Mouse (Mus musculus) MEL (cell line): ENCODE results near the gene Stk39. TPM values are rescaled to one million over a fixed set of nuclear protein-coding genes. Genes with fewer than 3 reads are reported as not detected.

Experiments used
- DNase-seq: peaks from one replicate; pipeline ENCODE4 v3.0.0; 2011; ENCODE audit warnings: low read depth, low spot score
- H3K27ac ChIP-seq: 2 replicates; pipeline ENCODE4 v1.5.1; 2012; ENCODE audit warnings: low read depth, mild to moderate bottlenecking, control low read depth, low read length, moderate library complexity; ENCODE audit not compliant: control insufficient read depth
- H3K27me3 ChIP-seq, 2 experiments: fragments of 150-350 bp in 1 of 2; sonication (generic) in 1 of 2; 2 replicates each; pipeline ENCODE4 v1.6.1; 2012; ENCODE audit warnings: low read length in 2 of 2, mild to moderate bottlenecking in 2 of 2, improper control_type of control experiment in 1 of 2, moderate library complexity in 1 of 2; ENCODE audit not compliant: insufficient read depth in 2 of 2, control insufficient read depth in 1 of 2
- H3K36me3 ChIP-seq, 2 experiments: 2 replicates each; pipeline ENCODE4 v1.6.1; 2012 to 2014; ENCODE audit warnings: low read length in 2 of 2, improper control_type of control experiment in 1 of 2, inconsistent platforms in 1 of 2, mild to moderate bottlenecking in 1 of 2; ENCODE audit not compliant: insufficient read depth in 2 of 2, control insufficient read depth in 1 of 2
- H3K4me1 ChIP-seq, 2 experiments: fragments of 150-350 bp in 1 of 2; sonication (generic) in 1 of 2; 2 replicates each; pipeline ENCODE4 v1.6.1; 2012; ENCODE audit warnings: low read length in 2 of 2, improper control_type of control experiment in 1 of 2, mild to moderate bottlenecking in 1 of 2; ENCODE audit not compliant: insufficient read depth in 2 of 2, control insufficient read depth in 1 of 2
- H3K4me3 ChIP-seq, 2 experiments: fragments of 150-350 bp in 1 of 2; sonication (generic) in 1 of 2; 2 replicates each; pipeline ENCODE4 v1.5.1; 2012; ENCODE audit warnings: low read depth in 2 of 2, low read length in 2 of 2, mild to moderate bottlenecking in 2 of 2, moderate library complexity in 2 of 2, control low read depth in 1 of 2, improper control_type of control experiment in 1 of 2; ENCODE audit not compliant: control insufficient read depth in 1 of 2, insufficient read depth in 1 of 2
- H3K79me2 ChIP-seq: 2 replicates; pipeline ENCODE4 v1.6.1; 2012; ENCODE audit warnings: mild to moderate bottlenecking, low read length, moderate library complexity; ENCODE audit not compliant: control insufficient read depth, poor library complexity, insufficient read depth
- H3K9ac ChIP-seq: 2 replicates; pipeline ENCODE4 v1.6.1; 2012; ENCODE audit warnings: low read depth, mild to moderate bottlenecking, control low read depth, low read length, moderate library complexity; ENCODE audit not compliant: control insufficient read depth, poor library complexity, severe bottlenecking
- H3K9me3 ChIP-seq: fragments of 150-350 bp; sonication (generic); replicated peaks from 2 replicates; pipeline ENCODE4 v1.6.1; 2012; ENCODE audit warnings: mild to moderate bottlenecking, low read length, improper control_type of control experiment, moderate library complexity; ENCODE audit not compliant: insufficient read depth
- CHD1 ChIP-seq: IDR thresholded peaks from 2 replicates; pipeline ENCODE4 v1.6.1; 2012; ENCODE audit warnings: low read depth, mild to moderate bottlenecking, inconsistent platforms, low read length, improper control_type of control experiment
- CTCF ChIP-seq, 3 experiments: IDR thresholded peaks in 2 of 3; conservative IDR thresholded peaks in 1 of 3; 2 replicates each; pipeline ENCODE4 v1.5.1; 2011 to 2012; ENCODE audit warnings: low read length in 3 of 3, low read depth in 2 of 3, mild to moderate bottlenecking in 2 of 3, improper control_type of control experiment in 1 of 3, inconsistent platforms in 1 of 3, mixed read lengths in 1 of 3, moderate library complexity in 1 of 3; ENCODE audit not compliant: control insufficient read depth in 1 of 3, insufficient read depth in 1 of 3, poor library complexity in 1 of 3, severe bottlenecking in 1 of 3
- ELF1 ChIP-seq: IDR thresholded peaks from 2 replicates; pipeline ENCODE4 v1.6.1; 2014; ENCODE audit warnings: low read depth, mild to moderate bottlenecking, inconsistent platforms, low read length, improper control_type of control experiment, moderate library complexity
- EP300 ChIP-seq, 2 experiments: IDR thresholded peaks; 2 replicates each; pipeline ENCODE4 v1.6.1; 2011; ENCODE audit warnings: improper control_type of control experiment in 2 of 2, low read length in 2 of 2, low read depth in 1 of 2, mild to moderate bottlenecking in 1 of 2
- GABPA ChIP-seq: IDR thresholded peaks from 2 replicates; pipeline ENCODE4 v1.6.1; 2012; ENCODE audit warnings: low read depth, mild to moderate bottlenecking, inconsistent platforms, low read length, improper control_type of control experiment, moderate library complexity
- JUND ChIP-seq: IDR thresholded peaks from 2 replicates; pipeline ENCODE4 v1.6.1; 2011; ENCODE audit warnings: low read depth, mild to moderate bottlenecking, improper control_type of control experiment, low read length
- KAT2A ChIP-seq: conservative IDR thresholded peaks from 2 replicates; pipeline ENCODE4 v1.6.1; 2012; ENCODE audit warnings: low read depth, low read length, improper control_type of control experiment, inconsistent platforms
- MAFK ChIP-seq: IDR thresholded peaks from 2 replicates; pipeline ENCODE4 v1.6.1; 2011; ENCODE audit warnings: low read depth, mild to moderate bottlenecking, low read length, improper control_type of control experiment, borderline replicate concordance
- MAX ChIP-seq: IDR thresholded peaks from 2 replicates; pipeline ENCODE4 v1.6.1; 2011; ENCODE audit warnings: low read length, improper control_type of control experiment
- MEF2A ChIP-seq: IDR thresholded peaks from 2 replicates; pipeline ENCODE4 v1.6.1; 2014; ENCODE audit warnings: low read depth, mild to moderate bottlenecking, inconsistent platforms, low read length, improper control_type of control experiment; ENCODE audit not compliant: poor library complexity, insufficient replicate concordance, severe bottlenecking; ENCODE audit errors: extremely low read depth
- MXI1 ChIP-seq: IDR thresholded peaks from 2 replicates; pipeline ENCODE4 v1.6.1; 2011; ENCODE audit warnings: mild to moderate bottlenecking, low read depth, low read length, improper control_type of control experiment
- MYC ChIP-seq: IDR thresholded peaks from 2 replicates; pipeline ENCODE4 v1.6.1; 2011; ENCODE audit warnings: low read depth, mild to moderate bottlenecking, low read length, improper control_type of control experiment, moderate library complexity
- NELFE ChIP-seq: IDR thresholded peaks from 2 replicates; pipeline ENCODE4 v1.6.1; 2011; ENCODE audit warnings: low read depth, low read length, improper control_type of control experiment
- NRF1 ChIP-seq: IDR thresholded peaks from 2 replicates; pipeline ENCODE4 v1.6.1; 2014; ENCODE audit warnings: low read depth, mild to moderate bottlenecking, inconsistent platforms, low read length, improper control_type of control experiment, moderate library complexity; ENCODE audit not compliant: poor library complexity, insufficient read depth, severe bottlenecking
- RAD21 ChIP-seq: IDR thresholded peaks from 2 replicates; pipeline ENCODE4 v1.6.1; 2011; ENCODE audit warnings: mild to moderate bottlenecking, low read depth, low read length, improper control_type of control experiment
- SIN3A ChIP-seq: IDR thresholded peaks from 2 replicates; pipeline ENCODE4 v1.6.1; 2012; ENCODE audit warnings: low read length, improper control_type of control experiment, inconsistent platforms
- TAL1 ChIP-seq: IDR thresholded peaks from 2 replicates; pipeline ENCODE4 v1.6.1; 2012; ENCODE audit warnings: mild to moderate bottlenecking, inconsistent platforms, low read length, moderate library complexity, mixed read lengths
- TBP ChIP-seq: IDR thresholded peaks from 2 replicates; pipeline ENCODE4 v1.8.0; 2011; ENCODE audit warnings: low read depth, low read length, improper control_type of control experiment
- TCF12 ChIP-seq: IDR thresholded peaks from 2 replicates; pipeline ENCODE4 v1.6.1; 2014; ENCODE audit warnings: low read depth, mild to moderate bottlenecking, inconsistent platforms, low read length, improper control_type of control experiment, moderate library complexity
- UBTF ChIP-seq: IDR thresholded peaks from 2 replicates; pipeline ENCODE4 v1.6.1; 2012; ENCODE audit warnings: low read depth, mild to moderate bottlenecking, inconsistent platforms, low read length, improper control_type of control experiment, moderate library complexity, borderline replicate concordance; ENCODE audit not compliant: insufficient read depth
- ZKSCAN1 ChIP-seq: IDR thresholded peaks from 2 replicates; pipeline ENCODE4 v1.6.1; 2012; ENCODE audit warnings: low read depth, mild to moderate bottlenecking, inconsistent platforms, low read length, improper control_type of control experiment, moderate library complexity
- ZMIZ1 ChIP-seq: IDR thresholded peaks from 2 replicates; pipeline ENCODE4 v1.6.1; 2012; ENCODE audit warnings: low read depth, mild to moderate bottlenecking, inconsistent platforms, low read length, improper control_type of control experiment, moderate library complexity
- polyA plus RNA-seq, 2 experiments: library from polyadenylated mRNA; stranded (reverse) in 1 of 2; unstranded in 1 of 2; fragments of >175 nt in 1 of 2; fragments of >200 nt in 1 of 2; gene quantifications; 2 replicates each; pipeline versions ENCODE4 v1.2.1 to v1.2.4; 2012; ENCODE audit warnings: low replicate concordance in 2 of 2, low read depth in 1 of 2; ENCODE audit not compliant: insufficient read length in 2 of 2, insufficient read depth in 1 of 2, missing spikeins in 1 of 2
- total RNA-seq: library from RNA; depleted of rRNA; stranded (reverse); fragments of 300-350 nt; gene quantifications from 2 replicates; pipeline ENCODE4 v1.2.3, GENCODE M21; 2012

Gene Stk39
- total and polyA plus RNA-seq, 3 experiments: not detected

- Histone ChIP-seq H3K4me1 (no peaks in the 10 kb centered on the region), H3K4me3 (no peak overlapping the region), H3K27me3 (no peaks in the 10 kb centered on the region), H3K9ac (no peak overlapping the region), H3K36me3 (no peaks in the 10 kb centered on the region)
- TF ChIP-seq NRF1 (no peak), NELFE (no peak), RAD21 (no peak), JUND (no peak), SIN3A (no peak), TCF12 (no peak), TAL1 (no peak), GABPA (no peak), EP300 (IDR thresholded peaks at IDR 0.05; ENCODE audit: low read depth in 1 of 2, low read length in 2 of 2) (no peak)
- TF ChIP-seq, all 39 proteins: peak for 0
- no peak overlapping the region for H3K27ac ChIP-seq
- H3K79me2 ChIP-seq: no peaks in the 10 kb centered on the region
- no peaks in the 10 kb centered on the region for H3K9me3 ChIP-seq
- DNase-seq: no peak
Observed at GRCm38 (mm10) chr2:68252048-68252758, 219.9 kb downstream of the Stk39 start.

GRCm38 (mm10) chr2:68250897-68251296 lies 221.2 kb downstream of the Stk39 start:
- H3K27me3 ChIP-seq: no peaks in the 10 kb centered on the region
- H3K79me2 ChIP-seq: no peaks in the 10 kb centered on the region
- H3K9ac ChIP-seq: no peak overlapping the region
- H3K4me1 ChIP-seq: no peaks in the 10 kb centered on the region
- TF ChIP-seq MAX: no peak
- no peak for TF ChIP-seq CTCF (IDR thresholded peaks at IDR 0.05 in 2 of 3, conservative IDR thresholded peaks at IDR 0.05 in 1 of 3; ENCODE audit: control insufficient read depth in 1 of 3, insufficient read depth in 1 of 3, low read depth in 2 of 3, low read length in 3 of 3, poor library complexity in 1 of 3, severe bottlenecking in 1 of 3)
- no peak for TF ChIP-seq KAT2A
- TF ChIP-seq RAD21: no peak
- TF ChIP-seq MAFK: no peak
- TF ChIP-seq ZMIZ1: no peak
- TF ChIP-seq MYC: no peak
- TF ChIP-seq CHD1: no peak
- TF ChIP-seq MEF2A: no peak
- no peak for TF ChIP-seq ZKSCAN1
- no peak for TF ChIP-seq TBP
- no peak for TF ChIP-seq UBTF
- no peak for TF ChIP-seq ELF1
- no peak for TF ChIP-seq MXI1
- no peak for TF ChIP-seq NRF1
- H3K4me3 ChIP-seq: no peak overlapping the region
- no peak overlapping the region for H3K27ac ChIP-seq
- no peak for DNase-seq
- H3K36me3 ChIP-seq: no peaks in the 10 kb centered on the region
- no peaks in the 10 kb centered on the region for H3K9me3 ChIP-seq
